Mouse (Mus musculus): ENCODE data around the gene Mcoln2. TPM values are rescaled to one million over a fixed set of nuclear protein-coding genes. Genes with fewer than 3 reads are reported as not detected.
A peak's percentile ranks its signal among the peaks of the same experiment; 100 is the strongest.
"Not testable (repeated sequence)": the region's sequence is repeated elsewhere in the genome, so short reads cannot be mapped to it uniquely, and the experiment has no call there.

Mcoln2 gene
- polyA plus RNA-seq, 1 experiment from 2014 or later = 1.1 TPM

GRCm38 (mm10) chr3:146209759-146210158 is 60.1 kb downstream of the Mcoln2 start:
- not testable (repeated sequence) for H3K27ac ChIP-seq (replicated peaks); H3K36me3 ChIP-seq; H3K9ac ChIP-seq; H3K27me3 ChIP-seq; H3K4me3 ChIP-seq (replicated peaks); H3K4me2 ChIP-seq (replicated peaks); H3K4me1 ChIP-seq; ATAC-seq (ENCODE audit: insufficient number of reproducible peaks, low FRiP score, low TSS enrichment, low read depth); H3K9me3 ChIP-seq (replicated peaks)
- 95% methylated on average over 8 of the region's 8 CpGs for WGBS

GRCm38 (mm10) chr3:146211141-146211747 is 61.6 kb downstream of the Mcoln2 start:
- 92% methylated on average over 4 of the region's 4 CpGs for WGBS
- no peaks in the 10 kb centered on the region for H3K4me1 ChIP-seq
- H3K9ac ChIP-seq = no peak overlapping the region
- no peaks in the 10 kb centered on the region for H3K27me3 ChIP-seq
- no peak overlapping the region for H3K4me3 ChIP-seq (replicated peaks)
- no peaks in the 10 kb centered on the region for H3K9me3 ChIP-seq (replicated peaks)
- H3K27ac ChIP-seq (replicated peaks) = no peak overlapping the region
- no peak overlapping the region for H3K4me2 ChIP-seq (replicated peaks)
- no peak for ATAC-seq (ENCODE audit: insufficient number of reproducible peaks, low FRiP score, low TSS enrichment, low read depth)
- H3K36me3 ChIP-seq = no peaks in the 10 kb centered on the region

- H3K4me1 ChIP-seq = no peaks in the 10 kb centered on the region
- H3K36me3 ChIP-seq = no peaks in the 10 kb centered on the region
- no peak overlapping the region for H3K4me3 ChIP-seq (replicated peaks)
- no peaks in the 10 kb centered on the region for H3K9me3 ChIP-seq (replicated peaks)
- H3K4me2 ChIP-seq (replicated peaks) = no peak overlapping the region
- no peaks in the 10 kb centered on the region for H3K27me3 ChIP-seq
- H3K9ac ChIP-seq = no peak overlapping the region
- H3K27ac ChIP-seq (replicated peaks) = no peak overlapping the region
- no peak for ATAC-seq (ENCODE audit: insufficient number of reproducible peaks, low FRiP score, low TSS enrichment, low read depth)
- 76% methylated on average over 2 of the region's 2 CpGs for WGBS
These were observed 62.3 kb downstream of the Mcoln2 start for GRCm38 (mm10) chr3:146211964-146212363.

- WGBS = 42% methylated on average over 5 of the region's 5 CpGs
- no peak for ATAC-seq (ENCODE audit: insufficient number of reproducible peaks, low FRiP score, low TSS enrichment, low read depth)
- Histone ChIP-seq H3K36me3 (no peaks in the 10 kb centered on the region), H3K27ac (replicated peaks) (no peak overlapping the region), H3K9me3 (replicated peaks) (no peaks in the 10 kb centered on the region), H3K4me1 (no peaks in the 10 kb centered on the region), H3K4me2 (replicated peaks) (no peak overlapping the region), H3K27me3 (no peaks in the 10 kb centered on the region), H3K4me3 (replicated peaks) (no peak overlapping the region), H3K9ac (no peak overlapping the region)
These were observed 63.7 kb downstream of the Mcoln2 start for GRCm38 (mm10) chr3:146213336-146213735.

- no peak overlapping the region for H3K27ac ChIP-seq (replicated peaks)
- WGBS = 88% methylated on average over 3 of the region's 3 CpGs
- peaks cover 14% of the 10 kb centered on the region for H3K27me3 ChIP-seq
- no peaks in the 10 kb centered on the region for H3K36me3 ChIP-seq
- no peaks in the 10 kb centered on the region for H3K9me3 ChIP-seq (replicated peaks)
- no peak overlapping the region for H3K4me2 ChIP-seq (replicated peaks)
- peaks cover 11% of the 10 kb centered on the region; the same call in 1 of the 2 replicates for H3K4me1 ChIP-seq
- no peak overlapping the region for H3K9ac ChIP-seq
- no peak for ATAC-seq (ENCODE audit: insufficient number of reproducible peaks, low FRiP score, low TSS enrichment, low read depth)
- H3K4me3 ChIP-seq (replicated peaks) = no peak overlapping the region
These were observed 66.9 kb downstream of the Mcoln2 start for GRCm38 (mm10) chr3:146216561-146216960.

GRCm38 (mm10) chr3:146220776-146221486 is 71.3 kb downstream of the Mcoln2 start, which contains the start of gene Lpar3:
Gene Lpar3, plus strand, starts transcription at chr3:146220963.
- peak within 1 kb of the TSS; percentile 13; the same call in 1 of the 2 replicates for H3K9ac ChIP-seq
- ATAC-seq (ENCODE audit: insufficient number of reproducible peaks, low FRiP score, low TSS enrichment, low read depth) = peak; percentile 85; the same call in 1 of the 2 replicates
- under 1% methylated on average over 73 of the region's 73 CpGs for whole genome bisulfite sequencing
- H3K4me1 ChIP-seq = peaks cover 13% of the 10 kb centered on the region; the same call in 1 of the 2 replicates
- peak within 1 kb of the TSS; percentile 56 for H3K4me3 ChIP-seq (replicated peaks)
- peak within 1 kb of the TSS; percentile 93 for H3K4me2 ChIP-seq (replicated peaks)
- peaks cover 34% of the 10 kb centered on the region for H3K27me3 ChIP-seq
- no peaks in the 10 kb centered on the region for H3K9me3 ChIP-seq (replicated peaks)
- no peak within 1 kb of the TSS for H3K27ac ChIP-seq (replicated peaks)
- H3K36me3 ChIP-seq = no peaks in the 10 kb centered on the region

GRCm38 (mm10) chr3:146224271-146224670 is 74.6 kb downstream of the Mcoln2 start:
- no peak overlapping the region for H3K27ac ChIP-seq (replicated peaks)
- peaks cover 34% of the 10 kb centered on the region for H3K27me3 ChIP-seq
- H3K4me2 ChIP-seq (replicated peaks) = no peak overlapping the region
- H3K4me3 ChIP-seq (replicated peaks) = no peak overlapping the region
- WGBS = 68% methylated on average over 4 of the region's 4 CpGs
- no peak overlapping the region for H3K9ac ChIP-seq
- ATAC-seq (ENCODE audit: insufficient number of reproducible peaks, low FRiP score, low TSS enrichment, low read depth) = no peak
- H3K9me3 ChIP-seq (replicated peaks) = no peaks in the 10 kb centered on the region
- H3K4me1 ChIP-seq = peaks cover 13% of the 10 kb centered on the region; the same call in 1 of the 2 replicates
- H3K36me3 ChIP-seq = no peaks in the 10 kb centered on the region

- Histone ChIP-seq H3K9ac (no peak overlapping the region), H3K36me3 (no peaks in the 10 kb centered on the region), H3K9me3 (replicated peaks) (no peaks in the 10 kb centered on the region), H3K4me1 (peaks cover 13% of the 10 kb centered on the region; the same call in 1 of the 2 replicates), H3K27me3 (peaks cover 32% of the 10 kb centered on the region), H3K4me3 (replicated peaks) (no peak overlapping the region), H3K4me2 (replicated peaks) (no peak overlapping the region), H3K27ac (replicated peaks) (no peak overlapping the region)
- no peak for ATAC-seq (ENCODE audit: insufficient number of reproducible peaks, low FRiP score, low TSS enrichment, low read depth)
- WGBS = 80% methylated on average over 7 of the region's 7 CpGs
These were observed 75.6 kb downstream of the Mcoln2 start for GRCm38 (mm10) chr3:146225061-146225761.

- WGBS = 55% methylated on average over 3 of the region's 3 CpGs
- H3K4me2 ChIP-seq (replicated peaks) = no peak overlapping the region
- no peak for ATAC-seq (ENCODE audit: insufficient number of reproducible peaks, low FRiP score, low TSS enrichment, low read depth)
These were observed 77.8 kb downstream of the Mcoln2 start for GRCm38 (mm10) chr3:146227427-146227826.

GRCm38 (mm10) chr3:146228559-146229310 is 79.1 kb downstream of the Mcoln2 start:
- Histone ChIP-seq H3K27ac (replicated peaks) (no peak overlapping the region), H3K9ac (no peak overlapping the region), H3K4me2 (replicated peaks) (no peak overlapping the region), H3K4me3 (replicated peaks) (no peak overlapping the region), H3K27me3 (no peaks in the 10 kb centered on the region), H3K4me1 (no peaks in the 10 kb centered on the region), H3K9me3 (replicated peaks) (no peaks in the 10 kb centered on the region), H3K36me3 (no peaks in the 10 kb centered on the region)
- 85% methylated on average over 13 of the region's 13 CpGs for WGBS
- ATAC-seq (ENCODE audit: insufficient number of reproducible peaks, low FRiP score, low TSS enrichment, low read depth) = no peak

More at GRCm38 (mm10) chr3:146227427-146227826, 77.8 kb downstream of the Mcoln2 start:
- Histone ChIP-seq H3K4me1 (no peaks in the 10 kb centered on the region), H3K9ac (no peak overlapping the region), H3K9me3 (replicated peaks) (no peaks in the 10 kb centered on the region), H3K36me3 (no peaks in the 10 kb centered on the region), H3K27ac (replicated peaks) (no peak overlapping the region), H3K27me3 (peaks cover 11% of the 10 kb centered on the region), H3K4me3 (replicated peaks) (no peak overlapping the region)

GRCm38 (mm10) chr3:146232708-146233107 is 83.1 kb downstream of the Mcoln2 start:
- ATAC-seq (ENCODE audit: insufficient number of reproducible peaks, low FRiP score, low TSS enrichment, low read depth) = no peak
- WGBS = 65% methylated on average over 7 of the region's 7 CpGs

More at GRCm38 (mm10) chr3:146232708-146233107, 83.1 kb downstream of the Mcoln2 start:
- H3K4me2 ChIP-seq (replicated peaks) = no peak overlapping the region
- no peaks in the 10 kb centered on the region for H3K36me3 ChIP-seq
- H3K4me3 ChIP-seq (replicated peaks) = no peak overlapping the region
- no peak overlapping the region for H3K27ac ChIP-seq (replicated peaks)
- H3K9ac ChIP-seq = no peak overlapping the region
- H3K9me3 ChIP-seq (replicated peaks) = no peaks in the 10 kb centered on the region
- no peaks in the 10 kb centered on the region for H3K27me3 ChIP-seq
- no peaks in the 10 kb centered on the region for H3K4me1 ChIP-seq
